Mouse (Mus musculus) brown adipose tissue, adult 24 weeks (tissue): Measurements from ENCODE around the gene Hus1. TPM values are rescaled to one million over a fixed set of nuclear protein-coding genes. Genes with fewer than 3 reads are reported as not detected.

Experiments used
- H3K27ac ChIP-seq: fragments of 200-500 bp; replicated peaks from 2 replicates; pipeline ENCODE4 v1.5.1; 2012; ENCODE audit warnings: low read depth, mild to moderate bottlenecking, low read length
- H3K4me1 ChIP-seq: fragments of 200-500 bp; 2 replicates; pipeline ENCODE4 v1.6.1; 2012; ENCODE audit warnings: low read length, mixed read lengths; ENCODE audit not compliant: control insufficient read depth, insufficient read depth, insufficient read length
- H3K4me3 ChIP-seq: fragments of 200-500 bp; 2 replicates; pipeline ENCODE4 v1.5.1; 2012; ENCODE audit warnings: low read depth, mild to moderate bottlenecking, low read length, moderate library complexity; ENCODE audit not compliant: insufficient read depth
- polyA plus RNA-seq: library from polyadenylated mRNA; stranded (reverse); fragments of >200 nt; gene quantifications from 2 replicates; pipeline ENCODE4 v1.2.4, GENCODE M21; 2012; ENCODE audit not compliant: missing spikeins, insufficient read depth, insufficient read length

Gene Hus1
- polyA plus RNA-seq, 1 experiment, result 2.4 TPM

DNA sequence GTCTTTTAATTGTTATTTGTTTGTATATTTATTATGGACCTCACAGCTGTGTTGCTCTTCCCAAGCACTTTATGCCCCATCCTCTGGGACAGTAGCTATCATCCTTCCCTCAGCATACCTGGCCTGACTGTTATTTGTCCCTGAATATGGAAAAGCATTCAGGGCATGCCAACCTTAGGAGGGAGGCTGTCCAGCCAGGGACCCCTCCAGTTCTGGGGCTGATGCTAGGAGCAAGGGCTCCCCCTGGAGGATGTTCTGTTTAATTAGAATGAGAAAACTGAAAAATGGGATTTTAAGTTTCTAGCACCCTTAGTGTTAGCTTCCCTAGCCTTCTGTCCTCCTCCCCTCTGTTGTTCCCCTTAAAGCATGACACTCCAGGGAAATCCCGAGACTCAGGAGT is 55.3 kb downstream of the Hus1 start:
- Histone ChIP-seq H3K4me1 (no peaks in the 10 kb centered on the region), H3K27ac (no peak overlapping the region), H3K4me3 (no peak overlapping the region)

DNA sequence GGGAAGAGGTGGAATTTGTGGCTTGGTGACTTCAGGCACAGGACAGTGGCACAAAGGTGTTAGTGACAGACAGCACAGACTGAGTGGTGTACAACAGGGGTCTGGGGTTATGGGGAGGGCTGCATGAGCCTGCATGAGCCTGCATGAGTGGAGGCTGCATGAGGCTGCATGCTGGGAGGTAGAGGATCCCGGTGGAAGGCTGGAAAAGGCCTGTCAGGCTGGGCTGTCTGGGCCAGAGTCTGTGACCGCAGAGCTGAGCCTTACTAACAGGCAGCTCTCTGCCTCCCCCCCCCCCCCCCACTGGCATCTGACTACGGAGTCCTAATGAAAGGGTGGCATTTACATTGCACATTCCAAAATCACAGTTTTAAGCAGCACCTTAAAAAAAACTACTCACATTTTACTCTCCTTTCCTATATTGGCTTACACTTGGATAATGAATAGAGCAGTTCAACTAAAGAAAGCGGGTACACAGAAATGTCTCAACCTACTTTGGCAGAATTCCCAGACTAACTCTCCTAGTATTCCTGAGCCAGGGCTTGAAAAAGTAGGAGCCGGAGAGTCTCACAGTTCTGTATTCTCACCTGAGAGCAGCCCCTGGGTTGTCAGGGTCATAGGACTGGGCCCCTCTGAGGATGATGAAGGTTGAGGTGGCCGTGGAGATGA is 61.1 kb downstream of the Hus1 start:
- Histone ChIP-seq H3K27ac (no peak overlapping the region), H3K4me3 (no peak overlapping the region), H3K4me1 (no peaks in the 10 kb centered on the region)

DNA sequence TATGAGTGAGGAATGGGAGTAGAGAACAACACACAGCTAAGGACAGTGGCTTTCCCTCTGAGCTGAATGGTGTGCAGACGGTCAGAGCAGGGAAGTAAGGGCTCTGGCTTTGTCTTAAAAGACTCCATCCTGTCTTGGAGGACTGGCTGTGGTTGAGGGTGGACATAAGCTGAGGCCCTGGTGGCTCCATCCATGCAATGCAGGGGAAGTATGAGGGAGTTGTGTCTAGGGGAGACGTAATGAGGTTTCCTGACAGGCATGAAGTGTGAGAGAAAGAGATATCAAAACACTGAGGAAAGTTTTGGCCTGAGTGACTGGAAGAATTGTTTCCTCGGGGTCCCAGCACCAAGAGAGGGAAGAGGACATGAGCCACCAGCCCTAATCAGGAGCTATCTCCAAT is 62.1 kb downstream of the Hus1 start:
- no peak overlapping the region for H3K4me3 ChIP-seq
- H3K27ac ChIP-seq, result no peak overlapping the region
- H3K4me1 ChIP-seq, result no peaks in the 10 kb centered on the region

DNA sequence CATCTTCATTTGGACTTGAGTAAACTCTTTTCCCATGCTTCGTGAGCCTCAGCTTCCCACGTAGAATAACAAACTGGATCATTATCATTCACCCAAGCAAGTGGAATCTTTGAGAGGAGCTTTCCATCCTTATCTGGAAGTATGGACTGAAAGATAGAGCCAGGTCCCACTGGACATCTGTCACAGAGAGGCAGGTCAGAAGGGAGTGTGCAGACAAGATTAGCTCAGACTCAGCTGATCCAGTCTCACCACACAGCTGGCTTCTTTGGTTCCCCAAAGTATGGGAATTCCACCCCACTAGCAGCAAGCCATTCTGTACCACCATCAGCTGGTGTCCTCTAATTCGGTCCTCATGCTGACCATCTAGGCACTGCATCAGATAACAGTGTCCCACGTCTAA is 66.9 kb downstream of the Hus1 start:
- H3K4me1 ChIP-seq, result no peaks in the 10 kb centered on the region
- H3K27ac ChIP-seq, result no peak overlapping the region
- H3K4me3 ChIP-seq, result no peak overlapping the region

Other genes with a start within 250 kb of the Hus1 start
- not detected in 2 replicates for gene Pkd1l1, start 37.9 kb downstream of the Hus1 start, polyA plus RNA-seq
- gene Gm11992, start 37.4 kb upstream of the Hus1 start, polyA plus RNA-seq, result 0.71 and 1.1 TPM in 2 replicates
- gene Sun3, start 37.8 kb upstream of the Hus1 start, polyA plus RNA-seq, result not detected in 2 replicates
- not detected in 2 replicates for gene Upp1, start 106.9 kb upstream of the Hus1 start, polyA plus RNA-seq
- gene Abca13, start 180.8 kb upstream of the Hus1 start, polyA plus RNA-seq, result not detected in 2 replicates